Mouse (Mus musculus): ENCODE data around the gene Cyb561. TPM values are rescaled to one million over a fixed set of nuclear protein-coding genes. Genes with fewer than 3 reads are reported as not detected.

Gene Cyb561
- total RNA-seq, 2 experiments from 2014 or later = 36.6 to 38.9 TPM

DNA sequence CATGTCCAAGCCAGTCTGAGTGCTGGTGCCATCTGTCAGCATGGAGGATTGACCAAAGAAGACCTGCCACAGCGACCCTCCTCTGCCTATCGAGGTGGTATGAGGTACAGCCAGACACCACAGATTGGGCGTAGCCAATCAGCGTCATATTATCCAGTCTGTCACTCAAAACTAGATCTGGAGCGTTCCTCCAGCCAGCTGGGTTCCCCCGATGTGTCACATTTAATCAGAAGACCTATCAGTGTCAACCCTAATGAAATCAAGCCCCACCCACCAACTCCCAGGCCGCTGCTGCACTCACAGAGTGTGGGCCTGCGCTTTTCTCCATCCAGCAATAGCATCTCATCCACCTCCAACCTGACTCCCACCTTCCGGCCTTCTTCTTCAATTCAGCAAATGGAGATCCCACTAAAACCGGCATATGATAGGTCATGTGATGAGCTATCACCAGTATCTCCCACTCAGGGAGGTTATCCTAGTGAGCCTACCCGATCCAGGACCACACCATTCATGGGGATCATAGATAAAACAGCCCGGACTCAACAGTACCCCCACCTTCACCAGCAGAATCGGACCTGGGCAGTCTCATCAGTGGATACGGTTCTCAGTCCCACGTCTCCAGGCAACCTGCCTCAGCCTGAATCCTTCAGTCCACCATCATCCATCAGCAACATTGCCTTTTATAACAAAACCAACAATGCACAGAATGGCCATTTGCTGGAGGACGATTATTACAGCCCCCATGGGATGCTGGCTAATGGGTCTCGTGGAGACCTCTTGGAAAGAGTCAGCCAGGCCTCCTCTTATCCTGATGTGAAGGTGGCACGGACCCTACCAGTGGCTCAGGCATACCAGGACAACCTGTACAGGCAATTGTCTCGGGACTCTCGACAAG lies 30.1 kb downstream of the Cyb561 start:
- no peak for DNase-seq
- intact Hi-C loops (cut with DNase I) = no loop called here

DNA sequence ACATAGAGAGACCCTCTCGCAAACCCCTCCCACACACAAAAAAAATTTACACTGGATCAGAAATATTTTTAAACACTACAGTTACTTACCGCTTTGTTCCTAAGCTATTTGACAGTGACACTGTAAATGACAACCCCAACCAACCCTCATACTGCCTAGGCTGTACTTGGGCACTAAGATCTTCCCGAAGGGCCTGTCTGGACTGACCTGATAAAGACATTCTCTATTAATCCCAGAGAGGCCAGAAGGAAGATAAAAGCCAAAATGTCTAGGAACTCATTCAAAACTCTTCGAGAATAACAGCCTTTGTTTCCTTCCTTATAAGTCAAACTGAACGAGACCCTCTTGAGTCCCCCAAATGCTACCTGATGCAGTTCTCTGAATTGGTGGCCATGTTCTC lies 31.9 kb downstream of the Cyb561 start:
- no peak for DNase-seq
- intact Hi-C loops (cut with DNase I) = no loop called here

DNA sequence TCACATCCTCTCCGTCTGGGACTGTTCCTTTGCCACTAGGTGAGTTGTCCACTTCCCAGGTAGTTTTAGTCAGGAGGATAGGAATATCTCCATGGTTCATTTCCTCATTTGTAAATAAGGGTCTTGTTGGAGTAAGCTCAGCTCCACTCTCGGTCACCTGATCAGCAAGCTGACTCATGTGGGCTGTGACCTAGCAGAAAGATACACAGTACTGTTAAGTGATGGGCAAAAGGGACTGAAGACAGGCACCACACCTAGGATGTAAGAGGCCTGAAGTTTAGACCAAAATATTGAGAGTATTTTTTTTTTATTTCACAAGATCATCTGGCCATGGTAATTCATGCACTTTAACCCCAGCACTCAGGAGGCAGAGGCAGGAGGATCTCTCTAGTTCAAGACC lies 32.3 kb downstream of the Cyb561 start:
- no peak for DNase-seq
- intact Hi-C loops (cut with DNase I) = no loop called here

DNA sequence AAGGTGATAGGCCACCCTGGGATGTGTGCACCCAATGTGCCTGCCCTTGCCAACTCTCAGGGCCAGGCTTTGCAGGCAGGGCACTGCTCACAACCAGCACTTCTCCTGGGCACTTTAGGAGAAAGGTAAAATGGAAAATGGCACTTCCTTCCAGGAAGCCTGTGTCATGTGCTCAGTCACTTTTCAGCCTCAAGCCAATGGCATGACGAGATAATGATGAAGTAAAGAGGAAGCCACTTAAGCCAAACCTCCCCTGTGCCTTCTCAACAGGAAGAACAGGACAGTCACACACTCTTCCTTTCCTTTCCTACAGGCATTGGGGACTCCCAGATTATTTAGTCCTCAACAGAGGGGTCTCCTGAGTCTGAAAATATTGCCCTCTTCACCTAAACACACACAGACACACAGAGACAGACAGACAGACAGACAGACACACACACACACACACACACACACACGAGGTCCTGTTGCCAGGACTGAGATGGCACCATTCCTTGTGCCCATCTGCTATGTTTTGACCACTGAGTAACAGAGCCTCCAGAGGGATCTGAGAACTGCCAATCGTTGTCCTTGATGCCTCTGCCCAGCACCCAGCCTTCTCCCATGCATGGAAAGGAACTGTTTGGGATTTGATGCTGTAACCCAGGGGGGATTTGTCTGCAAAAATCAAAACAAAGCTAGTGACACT lies 32.9 kb downstream of the Cyb561 start:
- intact Hi-C loops (cut with DNase I) = no loop called here

DNA sequence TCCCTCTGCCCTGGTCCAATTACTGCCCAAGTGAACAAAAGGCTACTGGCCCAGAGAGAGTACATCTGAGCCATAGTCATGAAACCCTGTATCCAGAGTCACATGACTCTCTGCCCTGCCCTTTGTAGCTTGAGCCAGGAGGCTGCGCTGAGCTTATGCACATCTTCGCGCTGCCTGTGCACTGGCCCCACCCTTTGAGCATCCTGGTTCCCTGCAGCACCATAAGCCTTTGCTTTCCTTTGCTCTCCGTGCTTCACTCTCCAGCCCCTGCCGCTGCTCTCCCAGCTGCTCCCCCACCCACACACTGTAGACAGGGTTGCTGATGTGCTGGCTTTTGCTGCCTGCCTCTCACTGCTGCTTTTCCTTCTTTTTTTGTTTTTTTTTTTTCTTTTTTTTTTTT lies 39.6 kb downstream of the Cyb561 start:
- no peak for DNase-seq

More for the DNA sequence above, 32.9 kb downstream of the Cyb561 start:
- DNase-seq = no peak

DNA sequence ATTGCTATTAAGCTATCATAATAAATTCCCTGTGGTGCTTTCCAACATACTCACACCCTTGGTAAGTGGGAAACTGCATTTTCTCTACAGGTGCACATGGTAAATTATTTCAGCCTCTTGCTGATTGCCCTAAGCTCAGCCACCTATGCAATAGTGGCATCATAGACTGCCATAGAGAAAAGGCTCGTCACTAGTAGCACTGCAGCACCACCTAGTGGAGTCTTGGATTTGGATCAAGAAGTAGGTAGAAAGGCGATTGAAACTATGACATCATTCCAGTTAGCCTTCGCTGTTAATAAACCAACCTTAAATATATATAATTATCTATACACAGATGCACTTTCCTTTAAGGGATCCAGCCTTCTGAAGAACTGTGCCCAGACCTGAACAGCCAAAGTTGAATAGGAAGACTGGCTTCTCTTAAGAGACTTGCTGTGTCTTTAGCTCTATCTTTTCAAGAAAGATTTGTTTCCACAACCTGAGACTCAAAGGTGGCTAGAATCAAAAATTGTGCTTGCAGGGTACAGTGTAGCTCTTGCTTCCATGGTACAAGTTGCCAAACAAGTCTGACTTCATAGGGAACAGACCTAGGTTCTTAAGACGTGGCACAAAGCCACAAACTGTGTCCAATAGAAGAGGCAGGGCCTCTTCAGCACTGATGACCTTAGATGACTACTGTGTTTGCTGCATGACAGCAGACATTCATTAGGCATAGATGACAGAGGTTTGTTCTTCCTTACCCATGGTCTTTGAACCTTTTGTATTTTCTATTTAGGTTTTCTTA lies 41.4 kb downstream of the Cyb561 start:
- DNase-seq = peak; percentile 78
- intact Hi-C loops (cut with DNase I) = loop anchor here (5.0 to 10.0 kb wide), 2 partner anchors 564 to 657 kb away; no protein-coding TSS in a partner anchor

More for the DNA sequence above, 39.6 kb downstream of the Cyb561 start:
- intact Hi-C loops (cut with DNase I) = loop anchor here (5.0 to 10.0 kb wide), 2 partner anchors 566 to 659 kb away; no protein-coding TSS in a partner anchor

DNA sequence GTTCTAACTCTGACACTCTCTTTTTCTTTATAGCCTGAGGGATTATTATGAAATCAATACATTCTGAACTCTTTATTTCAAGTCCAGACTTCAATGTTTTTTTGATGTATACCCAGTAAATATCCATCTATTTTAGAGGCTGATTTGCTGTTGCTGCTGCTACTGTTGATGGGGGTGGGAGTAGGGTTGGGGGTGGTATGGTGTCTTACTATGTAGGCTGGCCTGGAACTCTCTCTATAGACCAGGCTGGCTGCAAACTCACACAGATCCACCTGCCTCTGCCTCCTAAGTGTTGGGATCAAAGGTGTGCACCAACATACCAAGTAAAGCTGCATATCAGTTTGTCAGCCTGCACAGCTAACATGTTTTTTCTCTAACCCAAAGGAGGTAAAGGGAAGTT lies 42.0 kb downstream of the Cyb561 start:
- intact Hi-C loops (cut with DNase I) = loop anchor here (5.0 to 10.0 kb wide), 2 partner anchors 564 to 656 kb away; no protein-coding TSS in a partner anchor
- no peak for DNase-seq

DNA sequence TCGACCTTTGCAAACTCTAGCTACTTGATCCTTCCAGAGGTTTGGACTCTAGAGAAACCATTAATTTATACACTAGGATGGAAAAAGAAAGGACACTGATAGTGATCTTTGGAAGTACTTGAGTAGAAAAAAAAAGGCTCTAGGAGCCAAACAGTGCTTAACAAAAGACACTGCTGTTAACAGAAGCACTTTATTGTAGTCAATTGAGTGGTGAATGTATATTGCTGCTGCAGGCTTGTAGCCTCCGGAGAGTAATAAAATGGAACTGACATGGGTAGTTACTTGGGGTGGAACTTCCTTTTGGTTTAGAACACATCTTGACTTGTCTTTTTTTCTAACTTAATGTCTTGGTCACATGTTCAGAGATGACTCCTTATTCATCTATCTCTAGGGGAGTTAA lies 43.5 kb downstream of the Cyb561 start:
- intact Hi-C loops (cut with DNase I) = loop anchor here (5.0 to 10.0 kb wide), 2 partner anchors 562 to 655 kb away; no protein-coding TSS in a partner anchor
- DNase-seq = no peak

DNA sequence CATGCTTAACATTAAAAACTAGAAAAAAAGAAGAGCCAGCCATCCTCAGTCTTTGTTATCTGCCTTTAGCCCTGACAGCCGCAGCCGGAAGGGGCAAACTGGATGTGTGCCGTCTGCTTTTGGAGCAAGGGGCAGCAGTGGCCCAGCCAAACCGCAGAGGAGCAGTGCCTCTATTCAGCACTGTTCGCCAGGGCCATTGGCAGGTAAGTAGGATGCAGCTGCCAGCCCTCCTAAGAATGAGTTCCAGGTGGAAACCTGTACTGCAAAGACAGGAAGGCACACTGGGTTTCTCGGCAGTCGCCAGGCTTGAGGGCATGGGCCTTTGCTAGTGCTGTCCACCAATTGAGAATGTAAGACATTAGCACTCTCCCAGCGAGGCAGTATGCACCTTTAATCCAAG lies 44.2 kb downstream of the Cyb561 start:
- intact Hi-C loops (cut with DNase I) = no loop called here

DNA sequence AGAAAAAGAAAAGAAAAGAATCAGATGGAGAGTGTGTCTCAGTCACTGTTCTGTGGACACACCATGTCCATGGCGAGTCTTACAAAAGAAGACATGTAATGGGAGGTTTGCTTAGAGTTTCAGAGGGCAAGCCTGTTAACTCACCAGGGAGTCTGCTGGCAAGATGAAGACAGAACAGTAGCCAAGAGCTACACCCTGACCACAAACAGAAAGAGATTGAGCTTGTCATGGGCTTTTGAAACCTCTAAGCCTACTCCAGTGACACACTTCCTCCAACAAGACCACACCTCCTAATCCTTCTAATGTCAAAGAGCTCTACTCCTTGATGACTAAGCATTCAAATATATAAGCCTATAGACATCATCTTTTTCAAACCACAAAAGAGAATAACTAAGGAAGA lies 45.8 kb downstream of the Cyb561 start:
- DNase-seq = no peak
- intact Hi-C loops (cut with DNase I) = no loop called here

More for the DNA sequence above, 44.2 kb downstream of the Cyb561 start:
- no peak for DNase-seq

DNA sequence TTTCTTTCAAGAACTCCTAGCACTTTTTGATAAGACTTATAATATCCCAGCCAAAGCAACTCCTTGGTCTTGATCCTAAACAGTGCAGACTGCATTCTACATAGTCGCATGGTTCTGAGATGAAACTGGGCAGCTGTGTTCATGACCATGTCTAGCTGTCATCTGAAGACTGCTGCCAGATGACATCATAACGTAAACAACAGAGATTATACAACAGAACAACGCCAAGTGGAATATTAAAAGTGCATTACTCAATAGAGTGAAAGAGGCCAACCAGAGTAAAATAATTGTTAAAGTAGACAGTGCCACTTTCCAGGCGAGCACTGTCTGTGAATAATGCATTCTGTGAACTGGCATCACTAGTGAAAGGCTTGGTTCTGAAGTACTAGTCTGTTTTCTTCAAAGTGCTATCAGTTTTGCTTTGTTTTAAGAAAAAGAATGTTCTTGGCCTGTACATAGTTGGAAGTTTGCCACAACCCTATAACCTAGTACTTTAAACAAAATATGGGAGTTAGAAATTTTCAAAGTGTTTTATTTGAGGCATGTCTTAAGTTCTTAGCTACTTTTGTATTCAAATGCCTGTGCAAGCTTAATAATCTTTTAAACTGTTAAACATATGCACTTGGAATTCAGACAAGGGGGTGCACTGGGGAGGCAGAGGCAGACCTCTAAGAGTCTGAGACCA lies 47.5 kb downstream of the Cyb561 start:
- intact Hi-C loops (cut with DNase I) = no loop called here
- DNase-seq = no peak

DNA sequence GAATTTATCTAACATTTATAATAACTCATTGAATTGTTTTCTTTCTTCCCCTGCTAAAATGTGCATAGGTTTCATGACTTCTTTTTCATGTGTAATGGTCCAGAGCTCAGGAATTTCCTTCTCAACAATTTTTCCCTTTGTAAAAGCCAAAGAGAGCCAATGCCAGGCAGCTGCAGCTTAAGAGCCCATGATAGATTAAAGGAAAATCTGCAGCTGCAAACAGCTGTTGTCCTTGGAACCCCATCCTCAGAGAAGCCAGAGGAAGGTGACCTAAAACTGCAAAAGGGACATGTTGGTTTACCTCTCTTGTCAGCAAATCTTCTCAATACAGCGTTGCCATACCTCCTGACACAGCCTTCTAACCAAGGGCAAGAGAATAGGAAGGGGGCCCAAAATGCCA lies 50.2 kb downstream of the Cyb561 start:
- intact Hi-C loops (cut with DNase I) = no loop called here
- DNase-seq = no peak

DNA sequence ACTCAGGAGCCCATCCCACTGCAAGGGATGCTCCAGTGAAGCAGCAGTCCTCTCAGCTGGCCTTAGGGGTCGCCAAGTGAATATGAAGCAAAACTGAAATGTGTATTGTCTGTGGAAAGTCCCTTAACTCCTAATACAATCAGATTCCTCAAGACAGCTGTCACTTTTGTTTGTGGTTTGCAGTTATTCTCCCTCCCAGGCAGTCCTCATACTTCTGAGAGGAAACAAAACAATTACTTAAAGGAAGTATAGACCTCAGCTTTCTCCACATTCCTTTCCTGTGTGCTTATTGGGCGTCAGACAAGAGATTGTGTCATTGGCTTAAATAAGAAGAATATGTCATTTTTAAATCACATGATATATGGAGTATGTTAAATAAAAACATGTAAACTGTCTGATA lies 51.6 kb downstream of the Cyb561 start:
- intact Hi-C loops (cut with DNase I) = no loop called here

DNA sequence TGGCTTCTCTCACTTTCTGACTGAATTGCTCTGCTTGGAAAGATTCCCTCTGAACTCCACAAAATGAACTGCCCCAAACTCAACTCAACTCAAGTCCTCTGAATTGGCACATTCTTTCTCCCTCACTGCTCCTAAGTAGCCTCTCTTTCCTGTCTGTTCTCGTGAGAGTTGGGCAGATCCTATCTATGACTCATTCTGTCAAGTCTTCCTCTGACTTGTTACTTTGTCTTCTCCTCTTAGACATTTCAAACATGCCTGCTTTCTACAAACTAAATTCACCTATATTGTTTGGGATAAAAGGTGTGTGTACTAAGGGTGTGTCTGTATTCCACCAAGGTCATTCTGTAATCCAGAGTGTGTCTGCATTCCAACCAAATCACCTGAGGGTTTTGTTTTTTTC lies 54.0 kb downstream of the Cyb561 start:
- DNase-seq = no peak

More for the DNA sequence above, 51.6 kb downstream of the Cyb561 start:
- DNase-seq = no peak

DNA sequence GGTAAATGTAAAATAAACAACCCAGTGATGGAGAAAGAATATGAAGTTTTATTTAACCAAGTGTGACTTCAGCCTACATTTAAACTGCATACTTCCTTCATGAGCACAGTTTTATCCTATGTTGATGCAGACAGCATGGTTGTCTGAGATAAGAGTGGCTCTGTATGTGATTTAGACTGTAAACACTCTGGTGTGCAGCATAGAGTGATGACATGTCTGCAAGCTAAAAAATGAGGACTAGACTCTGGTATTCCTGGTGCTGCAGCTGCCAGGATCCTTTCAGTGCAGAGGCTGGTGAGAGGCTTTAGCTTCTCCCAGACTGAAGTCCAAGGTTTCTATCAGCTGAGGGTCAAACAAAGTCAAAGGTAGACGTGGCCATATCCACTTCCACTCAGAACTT lies 65.9 kb downstream of the Cyb561 start:
- intact Hi-C loops (cut with DNase I) = no loop called here
- DNase-seq = no peak

More for the DNA sequence above, 54.0 kb downstream of the Cyb561 start:
- intact Hi-C loops (cut with DNase I) = no loop called here

DNA sequence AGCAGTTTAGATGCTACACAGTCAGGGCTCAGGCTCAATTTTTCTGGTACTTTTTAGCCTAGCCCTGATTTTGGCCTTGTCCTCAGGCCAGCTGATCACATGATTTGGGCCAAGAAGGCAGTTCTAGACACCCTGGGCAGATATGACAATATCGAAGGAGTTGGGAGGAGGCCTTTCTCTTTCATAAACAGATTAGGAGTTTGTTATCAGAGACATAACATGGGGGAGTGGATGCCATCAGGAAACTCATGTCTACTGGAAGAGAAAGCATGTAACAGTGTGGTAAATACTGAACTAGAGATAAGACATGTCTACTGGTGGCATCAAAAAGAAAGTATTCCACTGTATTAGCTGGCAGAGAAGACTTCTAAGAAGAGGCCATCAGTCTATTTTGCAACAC lies 67.6 kb downstream of the Cyb561 start:
- DNase-seq = no peak
- intact Hi-C loops (cut with DNase I) = no loop called here
